Mouse (Mus musculus): ENCODE results near the gene Fyb2.
"Not testable (repeated sequence)": the region's sequence is repeated elsewhere in the genome, so short reads cannot be mapped to it uniquely, and the experiment has no call there.

Gene Fyb2

DNA sequence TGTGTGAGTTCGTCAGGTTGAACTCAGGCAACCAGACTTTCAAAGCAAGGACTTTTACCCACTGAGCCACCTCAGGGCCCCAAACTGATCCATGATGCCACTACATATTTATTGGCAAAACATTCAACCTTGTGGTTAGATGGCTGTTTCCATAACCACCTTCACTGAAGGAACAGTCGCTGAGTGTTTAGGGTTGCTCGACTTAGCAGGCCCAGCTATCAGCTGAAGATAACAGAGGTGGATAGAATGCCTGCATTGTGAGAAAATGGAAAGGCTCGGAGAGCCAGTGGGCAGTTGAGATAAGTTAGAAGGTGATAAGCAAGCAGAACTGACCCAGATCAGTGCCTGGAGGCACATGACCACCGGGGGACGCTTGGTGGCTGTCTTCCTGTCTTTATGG lies 26.3 kb downstream of the Fyb2 start:
- DNase-seq (ENCODE audit: extremely low spot score): no peak

DNA sequence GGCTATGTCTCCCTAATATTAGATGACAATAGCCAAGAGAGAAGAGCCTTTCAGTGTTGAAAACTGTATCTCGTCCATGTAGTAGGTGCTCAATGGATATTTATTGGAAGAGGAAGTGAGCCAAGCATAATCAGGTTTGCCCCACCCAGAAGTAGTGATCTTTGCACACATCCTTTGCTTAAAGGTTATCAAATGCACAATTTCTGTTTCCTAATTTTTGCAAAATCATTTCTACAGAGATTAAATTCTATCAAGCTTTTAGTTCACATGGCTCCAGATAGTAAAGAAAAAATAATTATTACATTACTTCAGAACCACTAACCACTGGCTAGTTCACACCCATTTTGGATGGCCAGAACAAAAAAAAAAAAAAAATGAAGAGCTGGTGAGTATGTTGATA lies 28.6 kb downstream of the Fyb2 start:
- DNase-seq (ENCODE audit: extremely low spot score): no peak

GRCm38 (mm10) chr4:104944482-104944881 lies 31.2 kb downstream of the Fyb2 start:
- no peak for DNase-seq (ENCODE audit: extremely low spot score)

GRCm38 (mm10) chr4:104948886-104949285 lies 35.6 kb downstream of the Fyb2 start:
- no peak for DNase-seq (ENCODE audit: extremely low spot score)

DNA sequence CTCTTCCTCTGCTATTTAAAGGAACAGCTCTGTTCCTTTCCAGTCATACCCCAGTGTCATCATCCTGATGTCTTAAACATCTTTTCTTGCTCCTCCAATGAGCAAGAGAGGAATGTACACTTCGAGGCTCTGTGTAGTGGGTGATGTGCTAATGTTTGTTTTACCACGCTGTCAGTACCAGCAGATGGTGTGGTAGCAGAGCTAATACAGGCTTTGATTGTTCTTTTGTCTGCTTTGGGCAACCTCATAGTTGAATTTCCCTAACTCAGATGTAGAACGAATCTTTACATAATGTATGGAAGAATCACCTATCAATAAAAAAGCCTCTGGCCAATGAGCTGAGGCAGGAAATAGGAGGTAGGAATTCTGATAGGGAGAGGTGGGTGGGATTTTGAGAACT lies 36.0 kb downstream of the Fyb2 start:
- DNase-seq (ENCODE audit: extremely low spot score): no peak

DNA sequence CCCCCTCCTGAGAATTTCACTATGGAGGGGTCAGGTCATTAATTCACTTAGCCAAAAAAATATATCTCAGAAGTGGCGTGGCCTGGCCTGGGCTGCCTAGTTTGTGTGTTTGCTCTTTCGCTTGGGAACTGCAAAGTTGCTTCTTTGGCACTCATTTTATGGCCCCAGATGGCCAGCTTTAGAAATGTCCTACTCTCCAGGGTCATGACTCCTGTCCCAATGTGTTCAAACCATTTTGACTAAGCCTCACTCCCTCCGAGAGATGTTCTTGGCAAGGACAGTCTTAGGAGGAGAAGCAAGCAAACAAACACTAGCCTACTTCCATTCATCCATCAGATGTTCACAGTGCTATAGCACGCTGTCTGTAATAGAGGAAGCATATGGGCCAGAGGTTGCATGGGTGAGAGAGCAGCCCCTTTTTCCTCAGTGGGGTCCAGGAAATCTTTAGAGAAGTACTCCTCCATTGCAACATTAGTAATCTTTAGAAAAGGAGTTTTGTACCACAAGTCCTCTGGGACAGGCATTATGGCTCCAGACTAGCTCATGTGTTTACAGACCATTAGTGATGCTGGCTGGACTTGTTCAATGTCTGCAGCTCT lies 38.1 kb downstream of the Fyb2 start:
- no peak for DNase-seq (ENCODE audit: extremely low spot score)

DNA sequence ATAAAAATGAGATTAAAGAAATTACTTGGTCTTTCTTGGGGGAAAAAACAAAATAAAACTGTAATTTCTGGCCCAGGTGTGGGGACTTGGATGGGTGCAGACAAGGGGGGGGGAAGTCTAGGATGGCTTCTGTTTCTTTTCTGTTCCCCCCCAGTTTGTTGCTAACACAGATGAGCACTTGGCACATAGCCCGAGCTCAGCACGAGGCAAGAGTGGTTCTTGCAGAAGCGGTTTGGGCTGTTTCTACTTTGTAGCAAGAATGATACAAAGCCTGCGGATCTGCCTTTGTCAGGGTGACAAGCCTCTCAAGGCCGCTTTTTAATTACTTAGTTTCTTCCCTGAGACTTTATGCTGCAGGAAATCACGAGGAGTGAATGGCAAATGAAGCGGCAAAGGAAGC lies 43.4 kb downstream of the Fyb2 start:
- DNase-seq (ENCODE audit: extremely low spot score): no peak

- DNase-seq (ENCODE audit: extremely low spot score): no peak
These were observed 48.2 kb downstream of the Fyb2 start for GRCm38 (mm10) chr4:104961431-104961830.

DNA sequence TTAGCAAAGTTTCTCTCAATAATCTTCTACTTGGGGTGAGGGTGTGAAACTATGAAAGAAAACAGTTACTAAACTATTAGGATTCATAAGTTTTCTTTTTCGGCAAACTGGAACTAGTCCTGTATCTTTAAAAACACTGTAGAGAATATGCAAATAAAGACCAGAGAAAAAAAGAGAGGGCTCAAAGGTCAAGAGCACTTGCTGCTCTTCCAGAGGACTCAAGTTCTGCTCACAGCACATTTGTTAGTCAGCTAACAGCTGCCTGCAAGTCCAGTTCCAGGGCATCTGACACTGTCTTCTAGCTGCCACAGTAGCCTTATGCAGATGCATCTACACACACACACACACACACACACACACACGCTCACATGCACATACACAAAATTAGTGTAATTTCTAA lies 59.4 kb downstream of the Fyb2 start:
- no peak for DNase-seq (ENCODE audit: extremely low spot score)

DNA sequence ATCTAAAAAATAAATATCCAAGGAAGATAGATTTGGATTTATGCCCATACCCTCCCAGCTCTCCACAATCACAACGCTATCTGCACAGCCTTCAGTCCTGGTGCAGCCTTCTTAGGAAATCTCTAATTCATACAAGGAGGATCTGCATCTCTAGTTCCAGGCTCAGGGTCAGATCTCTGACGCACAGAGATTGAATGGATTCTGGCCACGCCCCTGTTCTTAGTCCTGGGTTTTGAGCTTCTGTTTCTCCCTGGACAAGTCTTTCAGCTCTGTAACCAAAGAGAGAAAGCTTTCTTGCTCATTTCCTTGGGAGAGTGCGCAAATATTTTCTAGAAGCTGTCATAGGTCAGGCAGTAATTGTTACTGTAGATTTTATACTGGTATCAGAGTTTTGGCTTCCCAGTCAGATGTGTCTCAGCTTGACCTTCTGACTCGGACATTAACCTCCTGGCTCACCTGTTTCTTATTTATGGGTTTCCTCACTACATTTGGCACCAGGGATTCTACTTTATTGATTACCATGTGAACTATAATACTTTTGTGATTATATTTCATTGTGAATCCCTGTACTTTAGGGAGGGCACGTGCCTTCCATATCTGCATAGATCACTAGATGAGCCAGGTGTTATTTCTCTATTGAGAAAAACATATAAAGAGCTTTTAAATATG lies 62.0 kb downstream of the Fyb2 start:
- no peak for DNase-seq (ENCODE audit: extremely low spot score)

DNA sequence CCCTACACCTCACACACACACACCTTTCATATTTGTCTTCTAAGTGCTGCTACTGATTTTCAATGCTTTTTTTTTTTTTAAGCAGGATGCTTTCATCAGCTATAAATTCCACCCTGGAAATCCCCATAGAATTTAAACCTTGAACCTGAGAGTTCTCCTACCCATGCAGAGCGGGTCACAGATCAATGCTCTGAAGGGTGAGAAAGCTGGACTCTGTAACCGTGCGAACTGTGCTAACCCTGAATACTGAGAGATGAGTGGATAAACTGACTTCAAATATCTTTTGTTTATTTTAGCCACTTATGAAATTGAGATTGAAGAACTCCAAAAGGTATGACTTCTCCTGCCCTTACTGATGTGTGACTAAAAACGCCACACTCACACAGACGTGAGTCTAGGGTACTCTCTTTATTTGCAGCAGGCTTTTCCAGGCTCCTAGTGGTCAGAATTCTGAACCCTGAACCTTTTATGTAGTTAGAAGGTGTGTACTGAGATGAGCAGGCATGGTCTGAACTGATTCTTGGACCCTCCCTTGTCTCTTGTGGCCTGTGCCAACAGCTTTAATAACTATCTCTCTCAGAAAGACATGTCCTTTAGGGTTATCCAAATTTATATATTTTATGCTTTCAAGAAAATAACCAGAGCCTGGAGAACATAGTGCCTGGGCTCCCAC lies 72.8 kb downstream of the Fyb2 start:
- no peak for DNase-seq (ENCODE audit: extremely low spot score)

DNA sequence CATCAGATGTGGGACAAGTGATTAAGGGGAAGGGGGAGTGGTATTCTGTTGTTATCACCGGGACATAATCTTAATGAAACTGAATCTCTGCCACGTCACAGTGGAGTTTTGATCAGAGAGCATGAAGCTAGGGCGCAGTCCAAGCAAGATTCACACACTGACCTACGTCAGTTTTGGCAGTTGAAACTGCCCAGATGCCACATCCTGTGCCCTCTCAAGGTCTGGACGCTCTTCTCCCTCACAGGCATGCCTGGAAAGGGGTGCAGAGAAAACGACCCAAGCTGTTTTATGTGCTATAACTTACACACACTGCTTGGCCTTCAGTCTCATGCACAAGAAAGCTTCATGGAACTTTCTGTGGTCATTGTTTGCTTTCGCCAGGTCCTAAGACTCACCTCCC lies 74.4 kb downstream of the Fyb2 start:
- DNase-seq (ENCODE audit: extremely low spot score): no peak

GRCm38 (mm10) chr4:104988102-104988501 lies 74.8 kb downstream of the Fyb2 start:
- DNase-seq (ENCODE audit: extremely low spot score): no peak

DNA sequence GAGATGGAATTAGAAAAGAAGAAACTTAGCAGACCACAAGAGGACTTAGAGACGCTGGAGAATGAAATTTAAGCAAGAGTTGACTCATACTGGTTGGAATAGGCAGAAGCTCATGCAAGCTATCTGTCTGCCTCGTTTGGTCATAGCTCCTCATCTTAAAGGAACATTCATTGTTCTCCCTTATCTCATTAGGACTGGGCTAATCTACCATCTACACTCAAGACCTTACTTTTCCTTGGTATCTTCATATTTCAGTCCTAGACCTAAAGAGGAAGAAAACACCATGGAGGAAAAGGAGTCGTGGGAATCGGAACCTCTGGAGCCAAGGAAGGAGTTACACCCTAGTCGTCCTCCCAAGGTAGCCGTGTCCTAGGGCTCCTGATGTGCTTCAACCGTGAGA lies 75.5 kb downstream of the Fyb2 start:
- no peak for DNase-seq (ENCODE audit: extremely low spot score)

- no peak for DNase-seq (ENCODE audit: extremely low spot score)
These were observed 76.8 kb downstream of the Fyb2 start for GRCm38 (mm10) chr4:104990016-104990415.

DNA sequence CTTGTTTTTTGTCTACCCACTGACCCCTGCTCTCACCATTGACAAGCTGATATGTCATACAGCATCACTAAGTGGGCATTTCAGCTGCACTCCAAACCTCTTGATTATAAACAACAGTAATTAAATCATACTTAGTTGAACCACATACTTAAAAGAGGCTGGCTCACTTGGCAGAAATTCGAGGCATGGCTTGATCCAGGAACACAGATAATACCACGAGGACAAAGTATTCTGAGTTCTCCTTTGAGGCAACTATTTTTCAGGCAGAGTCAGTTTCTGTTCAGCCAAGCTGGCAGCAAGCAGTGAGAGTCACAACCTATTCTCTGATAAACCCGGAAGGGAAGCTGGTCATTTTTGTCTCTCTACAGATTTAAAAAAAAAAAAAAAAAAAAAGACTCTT lies 77.4 kb downstream of the Fyb2 start:
- DNase-seq (ENCODE audit: extremely low spot score): no peak

- DNase-seq (ENCODE audit: extremely low spot score): no peak
These were observed 79.0 kb downstream of the Fyb2 start for GRCm38 (mm10) chr4:104992271-104992670.

- DNase-seq (ENCODE audit: extremely low spot score): no peak
These were observed 80.1 kb downstream of the Fyb2 start for GRCm38 (mm10) chr4:104993140-104993874.

DNA sequence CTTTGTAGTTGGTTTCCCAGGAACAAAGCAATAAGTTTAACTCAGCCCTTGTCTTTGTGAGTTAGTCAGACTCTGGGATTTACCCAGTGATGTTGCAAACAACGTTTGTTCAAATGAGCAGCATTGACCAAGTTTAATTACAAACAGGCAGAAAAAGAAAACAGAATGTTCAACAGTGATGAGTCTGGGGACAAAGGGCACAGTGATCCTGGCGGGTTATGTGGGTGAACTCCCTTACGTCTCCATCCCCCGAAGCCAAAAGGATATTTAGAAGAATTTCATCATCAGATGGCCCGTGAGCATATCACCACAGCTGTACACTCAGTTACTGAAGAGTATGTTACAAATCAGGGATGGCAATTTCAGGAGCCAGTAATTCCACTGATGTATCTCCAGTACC lies 86.4 kb downstream of the Fyb2 start:
- no peak for DNase-seq (ENCODE audit: extremely low spot score)

DNA sequence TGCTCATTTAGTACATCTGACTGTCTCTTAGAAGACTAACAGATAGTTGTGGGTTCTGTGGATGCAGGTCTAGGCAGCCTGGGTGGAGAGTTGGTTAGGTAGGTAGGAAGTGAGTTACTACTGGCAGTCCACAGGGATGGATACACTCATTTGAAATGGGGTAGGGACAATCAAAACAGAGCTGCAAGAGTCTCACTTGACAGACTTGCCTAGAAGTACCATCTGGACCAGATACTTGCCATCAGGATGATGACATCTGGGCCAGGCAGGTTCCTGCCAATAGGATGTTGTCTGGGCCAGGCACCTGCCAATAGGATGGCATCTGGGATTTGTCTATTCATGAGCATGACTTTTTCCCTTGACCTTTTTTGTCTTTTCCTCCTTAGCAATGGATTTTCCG lies 88.5 kb downstream of the Fyb2 start:
- DNase-seq (ENCODE audit: extremely low spot score): no peak

DNA sequence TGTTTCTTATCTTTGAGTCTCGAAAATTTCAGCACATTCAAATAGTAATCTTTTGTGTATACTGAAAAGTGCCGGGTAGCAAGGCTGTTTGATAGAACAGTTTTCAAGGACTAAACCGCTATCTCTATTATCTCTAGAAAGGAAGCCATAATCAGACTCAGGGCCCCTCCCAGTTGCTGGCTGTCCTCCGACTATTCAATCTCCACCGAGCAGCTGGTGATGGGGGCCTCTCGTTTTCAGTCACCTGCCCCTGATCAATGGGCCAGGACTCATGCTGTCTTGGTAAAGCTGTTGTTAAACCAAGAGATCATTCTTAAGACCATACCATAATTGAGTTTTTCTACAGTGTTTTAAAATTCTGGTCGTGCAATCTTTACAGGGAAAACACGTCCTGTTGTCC lies 90.9 kb downstream of the Fyb2 start:
- no peak for DNase-seq (ENCODE audit: extremely low spot score)

DNA sequence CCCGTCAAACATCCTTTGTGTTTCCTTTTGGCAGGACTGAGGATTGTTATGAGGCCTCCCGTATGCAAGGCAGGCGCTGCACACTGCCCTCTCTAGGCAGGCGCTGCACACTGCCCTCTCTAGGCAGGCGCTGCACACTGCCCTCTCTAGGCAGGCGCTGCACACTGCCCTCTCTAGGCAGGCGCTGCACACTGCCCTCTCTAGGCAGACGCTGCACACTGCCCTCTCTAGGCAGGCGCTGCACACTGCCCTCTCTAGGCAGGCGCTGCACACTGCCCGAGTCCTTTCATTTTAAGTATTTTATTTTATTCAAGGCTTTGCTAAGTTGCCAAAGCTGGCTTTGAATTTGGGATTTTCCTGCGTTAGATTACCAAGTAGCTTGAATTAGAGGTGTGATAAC lies 91.4 kb downstream of the Fyb2 start:
- DNase-seq (ENCODE audit: extremely low spot score): not testable (repeated sequence)
